Mouse (Mus musculus) heart, embryonic 11.5 days (tissue): ENCODE data around the gene Lypd3. TPM values are rescaled to one million over a fixed set of nuclear protein-coding genes. Genes with fewer than 3 reads are reported as not detected.

Source experiments
- ATAC-seq: fragments of 200-750 bp; cut with Nextera tagmentation; replicated peaks from 2 replicates; pipeline ENCODE4 v1.8.0; 2017; ENCODE audit warnings: moderate library complexity; ENCODE audit not compliant: insufficient number of reproducible peaks, low FRiP score, low TSS enrichment
- H3K27ac ChIP-seq: fragments of 300-500 bp; sonication (generic); 2 replicates; pipeline ENCODE4 v1.5.1; 2014; ENCODE audit warnings: mild to moderate bottlenecking, low read depth, low read length
- H3K27me3 ChIP-seq: fragments of 300-500 bp; sonication (generic); 2 replicates; pipeline ENCODE4 v1.6.1; 2014; ENCODE audit warnings: mild to moderate bottlenecking, low read length, mixed read lengths; ENCODE audit not compliant: control insufficient read depth, insufficient read depth
- H3K36me3 ChIP-seq: fragments of 300-500 bp; sonication (generic); 2 replicates; pipeline ENCODE4 v1.6.1; 2014; ENCODE audit warnings: mild to moderate bottlenecking, low read length, moderate library complexity, mixed read lengths; ENCODE audit not compliant: control insufficient read depth, insufficient read depth
- H3K4me1 ChIP-seq: fragments of 300-500 bp; sonication (generic); 2 replicates; pipeline ENCODE4 v1.6.1; 2014; ENCODE audit warnings: low read length; ENCODE audit not compliant: control insufficient read depth, insufficient read depth
- H3K4me2 ChIP-seq: fragments of 300-500 bp; sonication (generic); 2 replicates; pipeline ENCODE4 v1.6.1; 2014; ENCODE audit warnings: mild to moderate bottlenecking, moderate library complexity
- H3K4me3 ChIP-seq: fragments of 300-500 bp; sonication (generic); 2 replicates; pipeline ENCODE4 v1.5.1; 2014; ENCODE audit warnings: low read depth, low read length
- H3K9ac ChIP-seq: fragments of 300-500 bp; sonication (generic); 2 replicates; pipeline ENCODE4 v1.6.1; 2014; ENCODE audit warnings: mild to moderate bottlenecking, low read depth, low read length, moderate library complexity
- H3K9me3 ChIP-seq: fragments of 300-500 bp; sonication (generic); replicated peaks from 2 replicates; pipeline ENCODE4 v1.6.1; 2016; ENCODE audit warnings: low read length; ENCODE audit not compliant: control insufficient read depth
- WGBS: fragments of 180-500 bp; shearing (Covaris S2); extraction: QIAGEN DNeasy Blood & Tissue Kit; methylation state at CpG from one replicate; pipeline ENCODE4 v1.1.7; 2014; ENCODE audit not compliant: insufficient replicate concordance; 5-methylcytosine and 5-hydroxymethylcytosine counted together
- polyA plus RNA-seq: library from polyadenylated mRNA; unstranded; fragments of >200 nt; fragmentation: Nextera tagmentation; extraction: Ambion mirVana; gene quantifications from 2 replicates; pipeline ENCODE4 v1.2.1, GENCODE M21; 2014

Lypd3 gene
- polyA plus RNA-seq, 1 experiment from 2014 or later: 0.09 TPM

- peak overlapping the region; percentile 70 for H3K4me3 ChIP-seq
- H3K27ac ChIP-seq: no peak overlapping the region
- H3K4me2 ChIP-seq: peak overlapping the region; percentile 85
- no peak for ATAC-seq
- no peaks in the 10 kb centered on the region for H3K9me3 ChIP-seq
- H3K36me3 ChIP-seq: no peaks in the 10 kb centered on the region
- WGBS: 4% methylated on average over 13 of the region's 13 CpGs
- peaks cover 3% of the 10 kb centered on the region; the same call in 1 of the 2 replicates for H3K4me1 ChIP-seq
- H3K9ac ChIP-seq: peak overlapping the region; percentile 73
- H3K27me3 ChIP-seq: peaks cover 18% of the 10 kb centered on the region
Observed at GRCm38 (mm10) chr7:24594309-24594803, 42.0 kb upstream of the Lypd3 start.

DNA sequence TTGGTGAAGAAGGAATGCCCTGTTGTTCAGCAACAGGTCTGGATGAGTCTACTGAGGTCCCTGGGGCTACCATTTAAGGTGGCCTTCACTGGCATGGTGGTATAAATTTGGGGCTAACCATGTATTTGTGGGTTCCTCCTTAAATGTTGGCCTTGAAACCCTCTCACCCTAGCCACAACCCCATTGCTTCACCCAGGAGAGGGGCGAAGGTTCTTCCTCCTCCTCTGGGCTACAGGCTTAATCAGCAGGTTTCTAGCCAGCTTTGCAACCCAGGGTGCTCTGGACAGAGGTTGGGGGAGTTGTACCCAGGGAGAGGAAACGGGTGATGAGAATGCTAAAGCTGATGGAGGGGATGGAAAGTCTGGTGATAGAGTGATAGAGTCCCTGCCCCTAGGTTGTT lies 40.9 kb upstream of the Lypd3 start:
- Histone ChIP-seq H3K27ac (no peak overlapping the region), H3K4me1 (peaks cover 3% of the 10 kb centered on the region; the same call in 1 of the 2 replicates), H3K4me2 (no peak overlapping the region), H3K36me3 (no peaks in the 10 kb centered on the region), H3K9me3 (no peaks in the 10 kb centered on the region), H3K4me3 (no peak overlapping the region), H3K9ac (no peak overlapping the region), H3K27me3 (peaks cover 18% of the 10 kb centered on the region)
- 50% methylated on average over 2 of the region's 2 CpGs for WGBS
- ATAC-seq: no peak

GRCm38 (mm10) chr7:24598121-24598520 lies 38.2 kb upstream of the Lypd3 start:
- H3K4me3 ChIP-seq: no peak overlapping the region
- 65% methylated on average over 4 of the region's 4 CpGs for WGBS
- H3K36me3 ChIP-seq: no peaks in the 10 kb centered on the region
- H3K27ac ChIP-seq: no peak overlapping the region
- no peak overlapping the region for H3K4me2 ChIP-seq
- no peaks in the 10 kb centered on the region for H3K9me3 ChIP-seq
- peaks cover 18% of the 10 kb centered on the region for H3K27me3 ChIP-seq
- H3K4me1 ChIP-seq: peaks cover 3% of the 10 kb centered on the region; the same call in 1 of the 2 replicates
- no peak overlapping the region for H3K9ac ChIP-seq
- no peak for ATAC-seq

- Histone ChIP-seq H3K4me2 (no peak overlapping the region), H3K4me1 (peaks cover 2% of the 10 kb centered on the region; the same call in 1 of the 2 replicates), H3K27me3 (peaks cover 15% of the 10 kb centered on the region), H3K36me3 (no peaks in the 10 kb centered on the region), H3K9ac (no peak overlapping the region), H3K4me3 (no peak overlapping the region), H3K9me3 (no peaks in the 10 kb centered on the region), H3K27ac (no peak overlapping the region)
- WGBS: 63% methylated on average over 15 of the region's 15 CpGs
- no peak for ATAC-seq
Observed at GRCm38 (mm10) chr7:24599211-24600067, 36.9 kb upstream of the Lypd3 start.

DNA sequence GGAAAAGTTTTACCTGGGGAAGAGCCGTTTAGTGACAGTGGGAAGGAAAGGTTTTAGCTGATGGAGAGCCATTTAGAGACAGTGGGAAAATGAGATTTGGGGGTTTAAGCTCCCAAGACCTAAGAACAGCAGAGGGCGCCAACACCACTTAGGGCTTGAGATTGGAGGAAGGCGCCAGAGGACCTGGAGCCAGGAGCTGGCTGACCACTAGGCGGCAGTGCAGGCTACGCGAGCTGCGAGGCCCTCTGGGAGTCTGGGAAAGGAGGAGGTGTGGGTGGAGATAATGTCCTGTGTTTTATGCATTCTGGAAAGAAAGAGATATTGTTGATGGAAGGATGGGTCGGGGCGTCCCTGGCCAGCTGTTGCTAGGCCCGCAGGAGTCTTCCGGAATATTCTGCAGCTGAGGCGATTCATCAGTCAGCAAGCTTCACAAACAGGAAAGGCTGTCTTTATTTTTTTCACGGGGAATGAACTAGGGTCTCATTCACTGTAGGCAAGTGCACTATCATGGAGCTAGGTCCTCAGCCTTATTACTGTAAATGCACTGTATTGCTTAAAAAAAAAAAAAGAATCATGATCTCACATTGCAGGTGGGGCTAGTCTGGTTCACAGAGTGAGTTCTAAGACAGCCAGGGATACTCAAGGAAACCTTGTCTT lies 35.3 kb upstream of the Lypd3 start:
- Histone ChIP-seq H3K27me3 (no peaks in the 10 kb centered on the region), H3K4me2 (peak overlapping the region; percentile 50), H3K4me3 (no peak overlapping the region), H3K36me3 (no peaks in the 10 kb centered on the region), H3K27ac (no peak overlapping the region), H3K4me1 (no peaks in the 10 kb centered on the region), H3K9me3 (no peaks in the 10 kb centered on the region), H3K9ac (no peak overlapping the region)
- peak; percentile 74 for ATAC-seq
- WGBS: 6% methylated on average over 13 of the region's 13 CpGs

DNA sequence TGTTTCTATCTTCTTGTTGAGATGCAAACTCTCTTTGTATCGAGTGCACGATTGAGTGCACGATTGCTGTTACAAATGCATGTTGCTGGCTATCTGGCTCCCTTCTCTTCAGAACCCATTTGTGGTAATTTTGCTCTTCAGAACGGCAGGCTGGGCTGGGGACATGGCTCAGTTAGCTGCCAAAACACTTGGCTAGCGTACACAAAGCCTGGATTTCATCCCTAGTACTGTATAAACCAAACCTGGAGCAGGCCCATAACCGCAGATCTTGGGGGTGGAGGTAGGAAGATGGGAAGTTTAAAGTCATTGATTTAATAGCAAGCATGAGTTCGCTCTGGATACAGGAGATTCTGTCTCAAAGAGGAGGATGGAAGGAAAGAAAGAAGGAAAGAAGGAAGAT lies 30.8 kb upstream of the Lypd3 start:
- Histone ChIP-seq H3K4me1 (0 out of 2 replicates have a peak, but pooled peaks cover 4% of the 10 kb centered on the region), H3K4me3 (no peak overlapping the region), H3K27me3 (peaks cover 22% of the 10 kb centered on the region), H3K36me3 (no peaks in the 10 kb centered on the region), H3K4me2 (no peak overlapping the region), H3K9me3 (no peaks in the 10 kb centered on the region), H3K9ac (no peak overlapping the region), H3K27ac (no peak overlapping the region)
- 77% methylated on average over 7 of the region's 7 CpGs for WGBS
- ATAC-seq: no peak

- 75% methylated on average over 7 of the region's 7 CpGs for WGBS
- H3K27ac ChIP-seq: no peak overlapping the region
- peaks cover 8% of the 10 kb centered on the region; the same call in 1 of the 2 replicates for H3K4me1 ChIP-seq
- no peak overlapping the region for H3K4me2 ChIP-seq
- H3K9me3 ChIP-seq: no peaks in the 10 kb centered on the region
- H3K9ac ChIP-seq: no peak overlapping the region
- no peak for ATAC-seq
- H3K27me3 ChIP-seq: peaks cover 27% of the 10 kb centered on the region
- no peak overlapping the region for H3K4me3 ChIP-seq
- no peaks in the 10 kb centered on the region for H3K36me3 ChIP-seq
Observed at GRCm38 (mm10) chr7:24606046-24606445, 30.3 kb upstream of the Lypd3 start.

DNA sequence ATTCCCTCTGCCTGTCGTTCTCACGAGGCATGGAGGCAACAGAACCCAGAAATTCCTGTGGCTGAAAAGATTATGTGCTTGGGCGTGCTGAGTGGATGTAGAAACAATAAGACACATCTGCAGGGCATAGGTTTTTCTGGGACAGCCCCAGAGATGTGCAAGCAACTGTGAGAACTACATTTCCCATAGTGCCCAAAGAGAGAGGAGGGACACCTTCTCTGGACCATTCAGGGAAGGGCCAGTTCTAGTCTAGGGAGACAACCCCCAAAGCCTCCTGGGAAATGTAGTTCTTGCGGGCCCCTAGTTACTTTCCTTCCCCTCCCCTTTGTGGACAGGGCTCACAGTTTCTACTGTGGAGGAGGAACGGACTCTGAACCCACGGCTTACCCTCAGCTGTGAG lies 28.3 kb upstream of the Lypd3 start:
- Histone ChIP-seq H3K4me3 (no peak overlapping the region), H3K9ac (no peak overlapping the region), H3K4me1 (peaks cover 15% of the 10 kb centered on the region; the same call in 1 of the 2 replicates), H3K4me2 (no peak overlapping the region), H3K36me3 (no peaks in the 10 kb centered on the region), H3K27me3 (peaks cover 45% of the 10 kb centered on the region), H3K27ac (no peak overlapping the region), H3K9me3 (no peaks in the 10 kb centered on the region)
- ATAC-seq: 0 out of 2 replicates have a peak, but pooled peaks have one; percentile 29
- 42% methylated on average over 6 of the region's 6 CpGs for WGBS
